Mouse (Mus musculus) C3H10T1/2 (cell line): ENCODE results near the gene AF366264. TPM values are rescaled to one million over a fixed set of nuclear protein-coding genes. Genes with fewer than 3 reads are reported as not detected.

ENCODE experiments used
- polyA plus RNA-seq, 2 experiments: library from polyadenylated mRNA; unstranded; fragments of >200 nt; fragmentation: generic; extraction: Trizol; gene quantifications; one replicate each; pipeline ENCODE4 v1.2.1; 2012; ENCODE audit warnings: missing spikeins in 2 of 2

The AF366264 gene
- polyA plus RNA-seq = not detected

DNA sequence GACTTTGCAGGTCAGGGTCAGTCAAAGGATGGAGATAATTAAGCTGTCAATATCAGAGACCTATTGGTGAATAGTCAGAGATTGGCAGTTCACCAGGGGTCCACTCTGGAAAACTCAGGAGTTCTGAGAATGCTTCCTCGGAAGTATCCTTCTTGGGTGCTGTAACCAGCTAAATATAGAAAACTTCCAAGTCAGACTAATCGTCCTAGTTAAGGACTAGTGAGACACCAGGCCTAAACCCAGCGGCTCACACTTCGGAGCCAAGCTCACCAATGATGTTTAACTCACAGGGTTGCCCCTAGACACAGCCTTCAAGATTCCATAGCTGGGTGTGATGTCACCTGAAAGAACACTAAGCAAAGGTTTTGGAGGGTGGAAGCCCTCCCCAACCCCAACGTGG lies at the start of gene AF366264:
TSS of gene AF366264 (minus strand) at position 101 of the 400 bp plus-strand sequence.

DNA sequence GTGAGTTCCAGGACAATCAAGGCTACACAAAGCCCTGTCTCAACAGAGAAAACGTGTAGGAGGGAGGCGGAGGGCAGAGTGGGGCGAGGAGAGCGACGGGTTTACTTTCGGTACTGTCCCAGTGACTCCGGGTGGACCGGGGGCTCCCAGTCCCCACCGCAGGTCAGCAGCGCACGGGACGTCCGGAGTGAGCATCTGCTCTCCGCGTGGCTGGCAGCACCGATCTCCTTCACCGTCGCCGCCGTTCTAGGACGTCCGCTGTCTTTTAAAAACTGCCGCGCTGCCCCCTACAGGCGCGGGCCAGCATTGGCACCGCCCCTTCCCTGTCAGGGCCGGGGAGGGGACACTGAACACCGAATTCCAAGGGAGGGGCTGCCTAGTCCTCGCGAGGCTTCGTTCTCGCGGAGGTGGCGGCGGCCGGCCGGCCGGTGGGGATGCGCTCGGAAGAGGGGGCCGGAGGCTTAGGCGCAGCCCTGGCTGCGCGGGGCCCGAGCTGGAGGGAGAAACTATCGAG lies 52.9 kb downstream of the AF366264 start, which contains the start of gene Upf3a:
TSS of gene Upf3a (plus strand) at position 366 of the 514 bp plus-strand sequence.

Other genes starting within 250 kb of the AF366264 start
- 10 to 100 TPM; 10.2 to 22.0 TPM for gene Rasa3, start 160.8 kb downstream of the AF366264 start, polyA plus RNA-seq
- under 1 TPM in 1 of 2 experiments, not detected in 1; 0.14 TPM for gene Cfap97d2, start 132.5 kb downstream of the AF366264 start, polyA plus RNA-seq
- gene Cdc16, start 80.7 kb downstream of the AF366264 start, polyA plus RNA-seq = 10 to 100 TPM; 10.5 to 69.3 TPM
- 10 to 100 TPM; 12.2 to 32.1 TPM for gene Upf3a, start 52.8 kb downstream of the AF366264 start, polyA plus RNA-seq
- 10 to 100 TPM in 1 of 2 experiments, 1 to 10 TPM in 1; 2.6 to 14.4 TPM for gene Champ1, start 31.3 kb upstream of the AF366264 start, polyA plus RNA-seq
- gene Coprs, start 51.9 kb upstream of the AF366264 start, polyA plus RNA-seq = 10 to 100 TPM; 43.3 to 50.1 TPM